Mouse (Mus musculus): ENCODE data around the gene Vmn2r2. TPM values are rescaled to one million over a fixed set of nuclear protein-coding genes. Genes with fewer than 3 reads are reported as not detected.

Vmn2r2 gene
- not detected for total RNA-seq (2021)
- long read RNA-seq, experiment 1 = 0 reads
- long read RNA-seq, experiment 2 = 0 reads

- DNase-seq = no peak
Observed at GRCm38 (mm10) chr3:64141878-64142508, at the start of gene Vmn2r2. Gene Vmn2r2 (minus strand): TSS chr3:64141928.

GRCm38 (mm10) chr3:64113352-64114046 is 28.2 kb downstream of the Vmn2r2 start:
- no peak for DNase-seq

- no peak for DNase-seq
Observed at GRCm38 (mm10) chr3:64112707-64113106, 29.0 kb downstream of the Vmn2r2 start.

GRCm38 (mm10) chr3:64081247-64081646 is 60.5 kb downstream of the Vmn2r2 start, which contains the start of gene Vmn2r1:
Gene Vmn2r1 (plus strand): TSS chr3:64081547.
- DNase-seq = no peak

Other genes with a start within 250 kb of the Vmn2r2 start
- gene Plch1, start 242.5 kb downstream of the Vmn2r2 start, total RNA-seq (2021) = under 1 TPM; 0.36 to 0.39 TPM
- 10 to 100 TPM; 10.2 to 13.5 TPM for gene E130311K13Rik, start 212.5 kb downstream of the Vmn2r2 start, total RNA-seq (2021)
- 10 to 100 TPM; 23.7 to 26.5 TPM for gene Slc33a1, start 177.2 kb downstream of the Vmn2r2 start, total RNA-seq (2021)
- gene Gmps, start 165.8 kb downstream of the Vmn2r2 start, total RNA-seq (2021) = 10 to 100 TPM; 28.8 to 37.7 TPM
- under 1 TPM; 0.18 to 0.39 TPM for gene Vmn2r1, start 60.4 kb downstream of the Vmn2r2 start, total RNA-seq (2021)
- gene Vmn2r3, start 147.8 kb upstream of the Vmn2r2 start, total RNA-seq (2021) = not detected

Measured in adrenal gland, postnatal 10 days (tissue).